Mouse (Mus musculus) C2C12 (cell line): ENCODE measurements around the gene Epb41l5. TPM values are rescaled to one million over a fixed set of nuclear protein-coding genes. Genes with fewer than 3 reads are reported as not detected.
A peak's percentile ranks its signal among the peaks of the same experiment; 100 is the strongest.

Experiments used
- H3K27me3 ChIP-seq: one replicate; pipeline ENCODE4 v1.6.1; 2011; ENCODE audit not compliant: control insufficient read depth, insufficient read depth, insufficient read length
- H3K36me3 ChIP-seq: one replicate; pipeline ENCODE4 v1.6.1; 2011; ENCODE audit not compliant: control insufficient read depth, insufficient read depth
- H3K4me3 ChIP-seq: one replicate; pipeline ENCODE4 v1.5.1; 2011; ENCODE audit warnings: mild to moderate bottlenecking, control low read depth; ENCODE audit not compliant: poor library complexity, insufficient read depth, severe bottlenecking
- H3K79me2 ChIP-seq: one replicate; pipeline ENCODE4 v1.6.1; 2011; ENCODE audit not compliant: control insufficient read depth, insufficient read depth
- H3K79me3 ChIP-seq: one replicate; pipeline ENCODE4 v1.6.1; 2011; ENCODE audit warnings: low read depth, control low read depth
- H3ac ChIP-seq: one replicate; pipeline ENCODE3; 2011; ENCODE audit warnings: low read depth; ENCODE audit not compliant: control insufficient read depth, insufficient read length
- CEBPB ChIP-seq: IDR thresholded peaks from one replicate; pipeline ENCODE4 v1.6.1; 2011; ENCODE audit warnings: low read depth, mild to moderate bottlenecking, control low read depth, moderate library complexity
- CTCF ChIP-seq: IDR thresholded peaks from one replicate; pipeline ENCODE4 v1.5.1; 2011; ENCODE audit not compliant: control insufficient read depth, insufficient read depth, insufficient read length
- FOSL1 ChIP-seq: IDR thresholded peaks from one replicate; pipeline ENCODE4 v1.8.0; 2011; ENCODE audit warnings: mild to moderate bottlenecking, low read length; ENCODE audit not compliant: poor library complexity, insufficient read depth, severe bottlenecking
- MAX ChIP-seq: IDR thresholded peaks from one replicate; pipeline ENCODE4 v1.6.1; 2011; ENCODE audit warnings: mild to moderate bottlenecking, control low read depth
- MYOD1 ChIP-seq: IDR thresholded peaks from one replicate; pipeline ENCODE4 v1.6.1; 2011; ENCODE audit warnings: low read depth; ENCODE audit not compliant: control insufficient read depth, insufficient read length
- MYOG ChIP-seq: IDR thresholded peaks from one replicate; pipeline ENCODE4 v1.6.1; 2011; ENCODE audit not compliant: control insufficient read depth, insufficient read length; ENCODE audit errors: extremely low read depth
- USF1 ChIP-seq: IDR thresholded peaks from one replicate; pipeline ENCODE4 v1.6.1; 2011; ENCODE audit warnings: low read depth, mild to moderate bottlenecking, control low read depth, moderate library complexity
- long read RNA-seq, 2 experiments: library from polyadenylated mRNA; unstranded; transcript quantifications; one replicate each; pipeline ENCODE4 v2.0.0; 2019 to 2020
- polyA plus RNA-seq: library from polyadenylated mRNA; unstranded; fragments of >200 nt; fragmentation: generic; extraction: Trizol; gene quantifications from one replicate; pipeline ENCODE4 v1.2.1, GENCODE M21; 2012; ENCODE audit warnings: missing spikeins

Gene Epb41l5
- polyA plus RNA-seq: 1.3 TPM
- long read RNA-seq, experiment 1, partial matches to known transcripts: 1 of 2 reads
- long read RNA-seq, experiment 1, other reads (novel, unspliced or antisense): 1 of 2 reads
- long read RNA-seq, experiment 2, full-length matches to known transcripts: 14 of 16 reads
- long read RNA-seq, experiment 2, partial matches to known transcripts: 0 of 16 reads
- long read RNA-seq, experiment 2, other reads (novel, unspliced or antisense): 2 of 16 reads

DNA sequence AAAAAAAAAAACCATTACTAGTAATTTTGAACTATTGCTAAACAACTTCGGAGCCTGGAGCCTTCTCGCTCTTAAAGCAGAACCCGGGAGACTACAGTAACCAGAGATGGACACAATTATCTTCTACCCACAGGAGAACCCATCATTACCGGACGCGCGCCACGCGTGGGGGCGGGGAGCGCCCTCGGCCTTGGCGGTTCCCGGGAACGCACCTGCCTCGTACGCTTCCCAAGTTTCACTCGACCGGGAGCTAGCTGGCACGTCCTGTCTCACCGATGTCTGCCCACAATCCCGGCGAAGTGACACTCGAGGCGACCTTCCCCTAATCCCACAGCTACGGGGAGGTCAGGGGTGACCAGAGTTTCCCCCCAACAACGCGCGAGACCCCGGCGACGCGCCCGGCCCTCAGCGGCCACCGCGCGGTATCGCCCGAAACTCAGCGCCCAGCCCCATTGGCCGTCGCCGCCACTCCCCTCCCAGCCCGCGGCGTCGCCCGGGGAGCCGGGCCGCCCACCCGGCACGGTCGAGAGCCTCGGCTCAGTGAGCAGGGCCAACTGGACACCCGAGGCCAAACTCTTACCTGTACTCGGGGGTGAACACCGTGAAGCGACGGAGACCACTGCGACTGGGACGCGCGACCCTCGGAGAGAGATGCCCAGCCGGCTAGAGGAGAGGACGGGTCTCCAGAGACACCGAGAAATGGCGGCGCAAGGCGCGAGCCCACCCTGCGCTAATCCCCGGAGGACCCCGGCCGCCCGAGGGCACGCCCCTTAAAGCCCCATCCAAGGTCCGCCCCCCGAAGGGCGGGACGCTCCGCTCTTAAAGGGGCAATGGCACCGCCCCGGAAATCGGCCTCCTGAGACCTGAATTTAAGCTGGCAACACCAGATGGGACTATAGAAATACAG lies at the start of gene Epb41l5:
Gene Epb41l5, minus strand, starts transcription at position 796 of the 907 bp plus-strand sequence.
- TF ChIP-seq MAX: no peak
- H3K4me3 ChIP-seq: peak within 1 kb of the TSS; percentile 69
- H3K79me3 ChIP-seq: no peaks in the 10 kb centered on the region
- H3K79me2 ChIP-seq: no peaks in the 10 kb centered on the region
- no peaks in the 10 kb centered on the region for H3K27me3 ChIP-seq
- no peaks in the 10 kb centered on the region for H3K36me3 ChIP-seq
- peak within 1 kb of the TSS; percentile 80 for H3ac ChIP-seq

DNA sequence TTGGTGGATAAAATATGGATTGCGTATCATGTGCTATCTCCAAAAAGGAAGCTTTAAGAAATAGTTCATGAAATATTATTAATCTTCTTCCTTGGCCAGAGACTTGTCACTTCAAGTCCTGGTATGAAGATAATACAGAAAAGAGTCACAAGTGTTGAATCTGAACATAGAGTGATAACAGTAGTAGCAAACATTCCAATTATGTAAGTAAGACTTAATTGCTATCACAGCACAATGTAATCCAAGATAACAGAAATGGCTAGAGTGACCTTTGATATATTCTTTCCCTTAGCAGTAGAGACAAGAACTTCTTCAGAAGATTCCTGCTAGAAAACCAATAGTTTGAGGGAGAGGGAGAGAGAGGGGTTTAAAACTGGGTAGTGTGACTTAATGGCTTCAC lies 48.1 kb upstream of the Epb41l5 start:
- TF ChIP-seq CEBPB (no peak), MAX (no peak), USF1 (no peak), CTCF (no peak), MYOG (no peak), MYOD1 (no peak)
- Histone ChIP-seq H3K27me3 (no peaks in the 10 kb centered on the region), H3K36me3 (peaks cover 8% of the 10 kb centered on the region), H3K4me3 (no peak overlapping the region), H3K79me2 (no peaks in the 10 kb centered on the region), H3K79me3 (no peaks in the 10 kb centered on the region), H3ac (no peak overlapping the region)

DNA sequence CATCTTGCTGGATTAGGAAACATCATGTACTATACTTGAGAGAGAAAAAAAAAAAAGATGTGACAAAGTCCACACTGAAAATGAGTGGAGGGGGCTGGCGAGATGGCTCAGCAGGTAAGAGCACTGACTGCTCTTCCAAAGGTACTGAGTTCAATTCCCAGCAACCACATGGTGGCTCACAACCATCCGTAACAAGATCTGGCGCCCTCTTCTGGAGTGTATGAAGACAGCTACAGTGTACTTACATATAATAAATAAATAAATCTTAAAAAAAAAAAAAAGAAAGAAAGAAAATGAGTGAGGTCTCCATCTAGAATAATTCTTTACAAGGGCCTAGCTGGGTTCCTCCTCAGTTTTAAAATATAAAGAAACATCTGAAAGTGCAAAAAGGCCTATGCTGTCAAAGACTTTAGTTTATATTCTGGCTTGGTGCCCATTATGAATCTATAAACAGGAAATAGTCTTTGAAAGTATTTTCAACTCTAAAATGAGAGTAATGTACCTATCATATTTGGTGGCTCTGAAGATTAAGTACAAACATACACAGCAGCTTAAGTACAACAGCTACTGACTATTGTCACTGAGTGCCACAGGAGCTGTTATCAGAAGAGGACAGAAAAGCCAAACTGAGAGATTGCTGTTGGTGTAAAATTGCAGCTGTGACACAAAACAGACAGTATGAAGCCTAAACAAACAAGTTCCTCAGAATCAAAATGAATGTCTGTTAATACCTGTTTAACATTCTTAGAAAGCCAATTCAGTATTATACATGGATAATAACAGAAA lies 37.2 kb upstream of the Epb41l5 start:
- Histone ChIP-seq H3K27me3 (no peaks in the 10 kb centered on the region), H3K79me2 (no peaks in the 10 kb centered on the region), H3K79me3 (no peaks in the 10 kb centered on the region), H3ac (no peak overlapping the region), H3K36me3 (no peaks in the 10 kb centered on the region), H3K4me3 (no peak overlapping the region)
- TF ChIP-seq MYOD1 (no peak), CTCF (no peak), CEBPB (no peak), MYOG (no peak), USF1 (no peak), FOSL1 (no peak), MAX (no peak)

DNA sequence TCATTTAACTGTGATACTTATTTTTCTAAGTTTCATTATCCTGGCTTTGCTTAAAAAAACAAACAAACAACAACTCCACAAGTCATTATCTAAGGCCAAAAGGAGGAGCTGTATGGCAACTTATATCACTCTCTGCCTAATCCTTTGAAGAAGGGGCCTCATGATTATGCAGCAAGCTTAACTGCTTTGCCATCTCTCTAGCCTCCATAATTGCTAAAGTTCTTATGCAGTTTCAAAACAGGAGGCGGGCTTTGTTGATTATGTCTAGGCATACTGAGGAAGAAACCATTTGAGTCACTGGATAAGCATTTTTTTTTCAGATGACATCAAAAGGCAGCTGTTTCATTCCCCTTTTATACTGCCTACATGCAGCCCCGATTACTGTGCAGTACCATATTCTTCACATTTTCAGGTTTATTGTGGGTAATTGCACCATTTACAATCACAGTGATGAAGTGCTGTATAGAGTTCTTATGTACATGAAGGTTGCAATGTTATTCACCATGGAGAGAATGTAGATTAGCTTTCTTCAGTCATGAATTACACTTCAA lies 32.9 kb upstream of the Epb41l5 start:
- H3K79me3 ChIP-seq: no peaks in the 10 kb centered on the region
- peaks cover 10% of the 10 kb centered on the region for H3K36me3 ChIP-seq
- H3K79me2 ChIP-seq: no peaks in the 10 kb centered on the region
- TF ChIP-seq USF1: no peak
- TF ChIP-seq CTCF: no peak
- TF ChIP-seq CEBPB: no peak
- no peak for TF ChIP-seq MYOD1
- TF ChIP-seq FOSL1: no peak
- TF ChIP-seq MAX: no peak
- TF ChIP-seq MYOG: no peak
- H3ac ChIP-seq: no peak overlapping the region
- no peaks in the 10 kb centered on the region for H3K27me3 ChIP-seq
- no peak overlapping the region for H3K4me3 ChIP-seq

DNA sequence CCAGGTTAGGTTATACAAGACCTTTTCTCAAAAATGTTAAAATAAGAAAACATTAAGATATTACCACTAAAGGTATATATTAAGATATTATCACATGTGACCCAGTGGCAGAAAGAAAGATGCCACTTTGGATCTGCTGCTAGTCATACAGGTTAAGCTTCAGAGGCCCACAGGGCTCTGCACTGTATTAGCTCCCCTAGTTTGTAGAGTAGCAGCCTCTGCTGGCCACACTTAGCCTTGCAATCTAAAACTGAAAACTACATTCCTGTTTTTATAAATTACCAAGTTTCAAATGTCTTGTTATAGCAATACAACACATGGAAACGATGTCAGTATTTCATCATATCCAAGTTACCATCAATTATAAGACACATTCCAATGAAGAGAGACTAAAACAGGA lies 26.2 kb upstream of the Epb41l5 start:
- no peak overlapping the region for H3ac ChIP-seq
- H3K79me3 ChIP-seq: no peaks in the 10 kb centered on the region
- H3K27me3 ChIP-seq: no peaks in the 10 kb centered on the region
- H3K4me3 ChIP-seq: no peak overlapping the region
- no peaks in the 10 kb centered on the region for H3K79me2 ChIP-seq
- H3K36me3 ChIP-seq: peaks cover 13% of the 10 kb centered on the region
- TF ChIP-seq MAX: no peak
- TF ChIP-seq MYOD1: no peak
- TF ChIP-seq CEBPB: no peak
- no peak for TF ChIP-seq USF1
- TF ChIP-seq MYOG: no peak
- TF ChIP-seq FOSL1: no peak
- no peak for TF ChIP-seq CTCF
